Mouse (Mus musculus): ENCODE measurements around the gene Dnali1. TPM values are rescaled to one million over a fixed set of nuclear protein-coding genes. Genes with fewer than 3 reads are reported as not detected.
A peak's percentile ranks its signal among the peaks of the same experiment; 100 is the strongest.

The Dnali1 gene
- polyA plus RNA-seq, 1 experiment from 2014 or later, result 0.05 TPM

DNA sequence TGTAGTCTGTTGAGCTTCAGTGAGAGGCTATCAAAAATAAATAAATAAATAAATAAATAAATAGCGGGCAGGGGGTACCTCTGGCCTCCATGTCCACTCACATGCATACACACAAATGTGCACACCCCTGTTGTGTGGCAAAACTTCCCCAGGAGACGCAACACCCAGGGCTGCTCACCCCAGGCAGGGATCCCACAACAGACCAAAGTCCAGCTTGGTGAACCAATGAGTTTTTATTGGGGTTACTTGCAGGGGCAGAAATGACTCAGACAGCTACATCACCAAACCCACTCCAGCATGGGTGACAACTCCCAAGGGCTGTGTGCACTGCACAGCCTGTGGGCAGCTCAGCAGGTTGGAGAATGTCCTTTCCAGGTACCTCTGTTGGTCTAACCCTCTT is 12.2 kb upstream of the Dnali1 start:
- no peak overlapping the region for H3K27ac ChIP-seq
- TF ChIP-seq CTCF (IDR thresholded peaks at IDR 0.05; ENCODE audit: low read depth), result no peak
- no peak for DNase-seq (ENCODE audit: low spot score)
- H3K9me3 ChIP-seq (replicated peaks; ENCODE audit: low read length), result no peaks in the 10 kb centered on the region
- H3K4me2 ChIP-seq (ENCODE audit: low read length), result no peak overlapping the region
- no peaks in the 10 kb centered on the region for H3K27me3 ChIP-seq (ENCODE audit: insufficient read depth, low read length)
- no peak overlapping the region for H3K4me3 ChIP-seq (replicated peaks; ENCODE audit: low read depth, low read length)
- peaks cover 13% of the 10 kb centered on the region for H3K36me3 ChIP-seq (ENCODE audit: insufficient read depth, low read length)
- H3K9ac ChIP-seq (ENCODE audit: low read depth, low read length), result no peak overlapping the region
- ATAC-seq (replicated peaks; ENCODE audit: low FRiP score, low read depth), result no peak; the same call in 1 of the 2 replicates
- no peaks in the 10 kb centered on the region for H3K4me1 ChIP-seq (replicated peaks; ENCODE audit: insufficient read depth, low read length)
- 85% methylated on average over 2 of the region's 2 CpGs for WGBS

DNA sequence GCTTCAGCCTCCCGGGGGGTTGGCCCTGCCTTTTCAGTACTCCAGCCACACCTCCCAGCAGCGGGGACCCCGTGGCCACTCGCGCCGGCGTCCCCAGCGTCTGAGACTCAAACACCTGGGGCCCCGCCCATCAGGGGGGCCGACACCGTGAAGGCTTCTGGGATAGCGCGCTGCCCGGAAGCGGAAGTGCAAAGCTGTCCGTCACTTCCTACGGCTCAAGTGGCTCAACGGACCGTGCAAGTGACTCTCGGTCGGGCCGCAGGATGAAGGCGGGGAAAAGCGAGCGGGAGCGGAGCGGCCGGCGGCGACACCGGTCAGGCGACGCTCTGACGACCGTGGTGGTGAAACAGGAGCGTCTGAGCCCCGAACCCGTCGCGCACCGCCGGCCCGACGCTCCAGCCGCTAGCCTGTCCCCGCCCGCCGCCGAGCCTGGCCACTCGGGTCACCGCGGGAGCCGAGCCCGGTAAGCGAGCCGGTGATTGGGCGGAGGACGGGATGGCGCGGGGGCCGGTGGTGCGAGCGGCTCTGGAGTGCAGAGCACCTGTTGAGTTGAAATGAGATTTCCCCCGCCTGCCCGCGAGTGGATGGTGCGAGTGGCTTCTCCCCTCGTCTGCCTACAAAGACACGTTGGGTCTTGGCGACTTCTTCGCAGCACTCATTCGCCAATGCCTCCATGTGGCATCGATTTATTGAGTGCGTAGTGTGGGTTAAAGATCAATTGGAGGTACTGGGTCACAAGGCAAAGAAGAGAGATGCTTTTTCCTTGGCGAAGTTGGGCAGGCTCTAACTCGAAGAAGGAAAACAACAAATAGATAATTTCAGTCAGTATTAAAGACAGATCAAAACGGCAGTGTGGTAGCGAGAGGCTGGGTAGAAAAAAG is 1.2 kb upstream of the Dnali1 start, which contains the start of gene Snip1:
Gene Snip1 (plus strand): TSS at position 183 of the 881 bp plus-strand sequence.
- 1% methylated on average over 78 of the region's 78 CpGs for WGBS
- H3K36me3 ChIP-seq (ENCODE audit: insufficient read depth, low read length), result peaks cover 21% of the 10 kb centered on the region
- peaks cover 7% of the 10 kb centered on the region for H3K4me1 ChIP-seq (replicated peaks; ENCODE audit: insufficient read depth, low read length)
- peak within 1 kb of the TSS; percentile 58 for H3K27ac ChIP-seq
- peak; percentile 95 for DNase-seq (ENCODE audit: low spot score)
- peak within 1 kb of the TSS; percentile 91 for H3K9ac ChIP-seq (ENCODE audit: low read depth, low read length)
- no peak for TF ChIP-seq CTCF (IDR thresholded peaks at IDR 0.05; ENCODE audit: low read depth)
- H3K4me2 ChIP-seq (ENCODE audit: low read length), result peak within 1 kb of the TSS; percentile 76
- H3K9me3 ChIP-seq (replicated peaks; ENCODE audit: low read length), result no peaks in the 10 kb centered on the region
- H3K4me3 ChIP-seq (replicated peaks; ENCODE audit: low read depth, low read length), result peak within 1 kb of the TSS; percentile 90
- peak; percentile 96 for ATAC-seq (replicated peaks; ENCODE audit: low FRiP score, low read depth)
- H3K27me3 ChIP-seq (ENCODE audit: insufficient read depth, low read length), result no peaks in the 10 kb centered on the region

DNA sequence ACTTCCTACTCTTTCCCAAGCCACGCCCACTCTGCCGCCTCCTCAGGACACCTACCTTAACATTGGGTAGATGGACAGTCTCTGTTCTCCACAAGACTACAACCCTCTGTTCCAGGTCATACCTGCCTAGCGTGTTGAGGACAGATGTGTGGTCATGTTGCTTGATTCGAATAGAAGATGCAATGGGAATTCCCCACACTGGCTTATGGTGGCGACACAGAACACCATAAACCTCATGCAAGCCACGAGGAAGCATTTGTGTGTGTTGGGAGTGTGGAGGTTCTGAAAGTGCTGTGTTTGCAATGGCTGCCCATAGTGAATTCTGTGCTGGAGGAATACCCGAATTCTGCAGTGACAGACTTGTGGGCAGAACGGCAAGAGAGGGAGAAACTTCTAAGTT is 1.7 kb downstream of the Dnali1 start:
- H3K9me3 ChIP-seq (replicated peaks; ENCODE audit: low read length), result no peaks in the 10 kb centered on the region
- H3K27ac ChIP-seq, result no peak overlapping the region
- peaks cover 7% of the 10 kb centered on the region for H3K4me1 ChIP-seq (replicated peaks; ENCODE audit: insufficient read depth, low read length)
- DNase-seq (ENCODE audit: low spot score), result no peak
- H3K36me3 ChIP-seq (ENCODE audit: insufficient read depth, low read length), result no peaks in the 10 kb centered on the region
- no peak for ATAC-seq (replicated peaks; ENCODE audit: low FRiP score, low read depth)
- WGBS, result 74% methylated on average over 8 of the region's 8 CpGs
- TF ChIP-seq CTCF (IDR thresholded peaks at IDR 0.05; ENCODE audit: low read depth), result no peak
- H3K9ac ChIP-seq (ENCODE audit: low read depth, low read length), result no peak overlapping the region
- H3K4me2 ChIP-seq (ENCODE audit: low read length), result no peak overlapping the region
- no peaks in the 10 kb centered on the region for H3K27me3 ChIP-seq (ENCODE audit: insufficient read depth, low read length)
- no peak overlapping the region for H3K4me3 ChIP-seq (replicated peaks; ENCODE audit: low read depth, low read length)

DNA sequence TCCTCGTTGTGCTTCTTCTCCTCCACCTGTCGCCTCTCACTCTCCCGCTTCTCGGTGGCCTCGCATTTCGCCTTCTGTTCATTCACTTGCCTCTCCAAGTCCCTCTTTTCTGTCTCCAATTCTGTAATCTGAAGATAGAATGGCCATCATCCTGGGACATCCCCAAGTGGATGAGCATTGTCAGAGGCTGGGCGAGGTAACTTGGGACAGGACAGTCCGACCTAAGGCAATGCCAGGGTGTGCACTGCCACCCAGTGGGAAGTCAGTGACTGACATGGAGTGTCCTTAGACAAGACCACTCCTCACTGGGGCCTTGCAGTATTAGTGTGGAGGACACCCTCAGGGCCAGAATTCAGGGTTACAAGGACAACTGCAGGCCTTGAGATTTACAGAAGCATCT is 6.5 kb downstream of the Dnali1 start:
- WGBS, result 1% methylated on average over 8 of the region's 8 CpGs
- no peak overlapping the region for H3K4me3 ChIP-seq (replicated peaks; ENCODE audit: low read depth, low read length)
- peak; percentile 78; the same call in 1 of the 2 replicates for ATAC-seq (replicated peaks; ENCODE audit: low FRiP score, low read depth)
- H3K36me3 ChIP-seq (ENCODE audit: insufficient read depth, low read length), result peaks cover 18% of the 10 kb centered on the region
- DNase-seq (ENCODE audit: low spot score), result peak; percentile 86
- no peak overlapping the region for H3K9ac ChIP-seq (ENCODE audit: low read depth, low read length)
- peak overlapping the region; percentile 30; the same call in 1 of the 2 replicates for H3K4me2 ChIP-seq (ENCODE audit: low read length)
- no peaks in the 10 kb centered on the region for H3K27me3 ChIP-seq (ENCODE audit: insufficient read depth, low read length)
- no peaks in the 10 kb centered on the region for H3K9me3 ChIP-seq (replicated peaks; ENCODE audit: low read length)
- peak; percentile 87 for TF ChIP-seq CTCF (IDR thresholded peaks at IDR 0.05; ENCODE audit: low read depth)
- H3K27ac ChIP-seq, result no peak overlapping the region
- no peaks in the 10 kb centered on the region for H3K4me1 ChIP-seq (replicated peaks; ENCODE audit: insufficient read depth, low read length)

DNA sequence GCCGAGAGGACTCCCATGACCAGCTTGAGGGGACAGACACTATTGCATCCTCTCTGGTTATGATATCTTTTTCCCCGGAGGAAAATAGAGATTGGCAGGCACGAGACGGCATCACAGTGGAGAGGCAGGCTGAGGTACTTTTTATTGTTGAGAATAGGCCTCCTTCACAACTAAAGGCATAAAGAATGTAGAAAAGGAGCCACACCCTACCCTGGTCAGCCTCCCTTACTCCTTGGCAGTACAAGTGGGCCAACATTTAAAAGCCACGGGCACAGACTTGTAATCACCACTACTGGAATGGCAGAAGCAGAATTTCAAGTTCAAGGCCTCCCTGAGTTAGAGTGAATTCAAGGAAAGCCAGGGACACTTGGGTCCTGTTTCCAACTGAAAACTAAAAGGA is 7.5 kb downstream of the Dnali1 start:
- 58% methylated on average over 5 of the region's 5 CpGs for WGBS
- H3K27me3 ChIP-seq (ENCODE audit: insufficient read depth, low read length), result no peaks in the 10 kb centered on the region
- no peaks in the 10 kb centered on the region for H3K9me3 ChIP-seq (replicated peaks; ENCODE audit: low read length)
- H3K27ac ChIP-seq, result no peak overlapping the region
- no peak for TF ChIP-seq CTCF (IDR thresholded peaks at IDR 0.05; ENCODE audit: low read depth)
- ATAC-seq (replicated peaks; ENCODE audit: low FRiP score, low read depth) (no peak), DNase-seq (ENCODE audit: low spot score) (no peak)
- H3K4me3 ChIP-seq (replicated peaks; ENCODE audit: low read depth, low read length), result no peak overlapping the region
- no peak overlapping the region for H3K4me2 ChIP-seq (ENCODE audit: low read length)
- H3K9ac ChIP-seq (ENCODE audit: low read depth, low read length), result no peak overlapping the region
- peaks cover 27% of the 10 kb centered on the region for H3K36me3 ChIP-seq (ENCODE audit: insufficient read depth, low read length)
- H3K4me1 ChIP-seq (replicated peaks; ENCODE audit: insufficient read depth, low read length), result no peaks in the 10 kb centered on the region

DNA sequence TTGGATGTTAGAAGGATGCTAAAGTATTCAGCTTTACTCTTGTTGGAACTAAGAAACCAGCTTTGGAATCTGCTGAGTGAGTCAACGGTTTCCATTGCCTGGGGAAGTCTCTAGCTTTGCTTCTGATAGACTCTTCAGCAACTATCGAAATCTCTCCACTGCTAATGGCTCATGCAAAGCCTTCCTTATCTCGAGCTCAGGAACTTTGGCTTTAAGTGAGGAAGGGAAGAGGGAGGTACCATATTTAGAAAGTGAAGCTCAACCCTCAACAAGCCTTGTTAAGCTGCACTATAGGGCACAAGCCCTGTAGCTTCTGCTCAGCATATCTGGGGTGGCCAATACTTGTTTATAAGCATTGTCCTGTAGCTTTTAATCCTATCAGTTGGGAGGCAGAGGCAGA is 8.2 kb downstream of the Dnali1 start:
- Histone ChIP-seq H3K4me2 (ENCODE audit: low read length) (no peak overlapping the region), H3K9me3 (replicated peaks; ENCODE audit: low read length) (no peaks in the 10 kb centered on the region), H3K9ac (ENCODE audit: low read depth, low read length) (no peak overlapping the region), H3K36me3 (ENCODE audit: insufficient read depth, low read length) (peaks cover 33% of the 10 kb centered on the region), H3K27me3 (ENCODE audit: insufficient read depth, low read length) (no peaks in the 10 kb centered on the region), H3K27ac (no peak overlapping the region), H3K4me3 (replicated peaks; ENCODE audit: low read depth, low read length) (no peak overlapping the region), H3K4me1 (replicated peaks; ENCODE audit: insufficient read depth, low read length) (no peaks in the 10 kb centered on the region)
- ATAC-seq (replicated peaks; ENCODE audit: low FRiP score, low read depth) (no peak), DNase-seq (ENCODE audit: low spot score) (no peak)
- 59% methylated on average over 3 of the region's 3 CpGs for WGBS
- TF ChIP-seq CTCF (IDR thresholded peaks at IDR 0.05; ENCODE audit: low read depth), result no peak

Data from kidney, postnatal 0 days (tissue).